In genomic region chr2:52036929-52037595, GRCm38 (mm10) we compare ENCODE assay signal across 9 mouse cellular contexts. TPM values are rescaled to one million over a fixed set of nuclear protein-coding genes. Genes with fewer than 3 reads are reported as not detected.
DNase-seq lines count a peak whose midpoint lies in the region; ATAC-seq and TF ChIP-seq lines count a peak whose summit lies in the region.
"Had no signal": no experiment of that assay in that cellular context is flagged by ENCODE, and none has a peak within 500 bp of the region (broad histone marks: within the 10 kb centered on the region; RNA-seq: fewer than 3 reads in every experiment).

No protein-coding gene starts in this region.

- no peak overlapping the region for H3K9ac ChIP-seq in lung, embryonic 16.5 days (ENCODE audit: low read length)
- H3K9ac ChIP-seq in forebrain, postnatal 0 days = no peak overlapping the region
- no peak overlapping the region for H3K9ac ChIP-seq in liver, postnatal 0 days (replicated peaks)
- H3K9ac ChIP-seq in stomach, postnatal 0 days (ENCODE audit: low read length) = no peak overlapping the region

- peak overlapping the region; percentile 68 for H3K4me2 ChIP-seq in lung, embryonic 16.5 days (ENCODE audit: low read depth, low read length)
- H3K4me2 ChIP-seq in forebrain, postnatal 0 days (ENCODE audit: low read depth) = peak overlapping the region; percentile 64; the same call in 1 of the 2 replicates
- H3K4me2 ChIP-seq in liver, postnatal 0 days (ENCODE audit: low read depth, low read length) = 0 out of 2 replicates have a peak overlapping the region, but pooled peaks have one; percentile 66
- H3K4me2 ChIP-seq in stomach, postnatal 0 days (replicated peaks; ENCODE audit: low read depth) = peak overlapping the region; percentile 36

- no peak for TF ChIP-seq EP300 in liver, postnatal 0 days (IDR thresholded peaks at IDR 0.05; ENCODE audit: low read depth)
- no peak for TF ChIP-seq EP300 in stomach, postnatal 0 days (optimal IDR thresholded peaks at IDR 0.05)

- WGBS in lung, embryonic 16.5 days = 42% methylated on average over 9 of the region's 11 CpGs
- 35% methylated on average over 11 of the region's 11 CpGs for WGBS in forebrain, postnatal 0 days
- WGBS in liver, postnatal 0 days (ENCODE audit: insufficient replicate concordance) = 59% methylated on average over 10 of the region's 11 CpGs
- 51% methylated on average over 9 of the region's 11 CpGs for WGBS in stomach, postnatal 0 days

- H3K36me3 ChIP-seq in lung, embryonic 16.5 days (ENCODE audit: control insufficient read depth, insufficient read depth, low read length) = no peaks in the 10 kb centered on the region
- H3K36me3 ChIP-seq in forebrain, postnatal 0 days (ENCODE audit: insufficient read depth) = no peaks in the 10 kb centered on the region
- H3K36me3 ChIP-seq in liver, postnatal 0 days (replicated peaks; ENCODE audit: insufficient read depth, low read length) = no peaks in the 10 kb centered on the region
- H3K36me3 ChIP-seq in stomach, postnatal 0 days (ENCODE audit: control insufficient read depth, insufficient read depth, low read length) = no peaks in the 10 kb centered on the region

- DNase-seq in lung, postnatal 25 days (ENCODE audit: low spot score) = no peak
- DNase-seq in forebrain, postnatal 0 days = no peak
- DNase-seq in liver, postnatal 0 days = no peak
- no peak for DNase-seq in stomach, postnatal 0 days (ENCODE audit: low spot score)
- DNase-seq in layer of hippocampus, adult 9-10 months (ENCODE audit: low spot score) = no peak
- no peak for DNase-seq in ovary, postnatal 36 days (ENCODE audit: low spot score)
- DNase-seq: thymus, postnatal 25 days had no signal

- H3K27me3 ChIP-seq in lung, embryonic 16.5 days (ENCODE audit: control insufficient read depth, insufficient read depth, low read depth, low read length) = no peaks in the 10 kb centered on the region
- H3K27me3 ChIP-seq in forebrain, postnatal 0 days (ENCODE audit: insufficient read depth, low read length) = no peaks in the 10 kb centered on the region
- 0 out of 2 replicates have a peak, but pooled peaks cover 3% of the 10 kb centered on the region for H3K27me3 ChIP-seq in liver, postnatal 0 days (ENCODE audit: insufficient read depth, low read length)
- H3K27me3 ChIP-seq in stomach, postnatal 0 days (ENCODE audit: control insufficient read depth, insufficient read depth, low read length) = no peaks in the 10 kb centered on the region

- H3K4me1 ChIP-seq in lung, embryonic 16.5 days (replicated peaks; ENCODE audit: control insufficient read depth, insufficient read depth, low read length) = peaks cover 6% of the 10 kb centered on the region; the same call in 1 of the 2 replicates
- H3K4me1 ChIP-seq in forebrain, postnatal 0 days (ENCODE audit: insufficient read depth) = 0 out of 2 replicates have a peak, but pooled peaks cover 4% of the 10 kb centered on the region
- H3K4me1 ChIP-seq in liver, postnatal 0 days (ENCODE audit: insufficient read depth) = no peaks in the 10 kb centered on the region
- H3K4me1 ChIP-seq in stomach, postnatal 0 days (replicated peaks; ENCODE audit: control insufficient read depth, insufficient read depth) = no peaks in the 10 kb centered on the region

- no peaks in the 10 kb centered on the region for H3K9me3 ChIP-seq in lung, embryonic 16.5 days (ENCODE audit: control insufficient read depth, low read length)
- no peaks in the 10 kb centered on the region for H3K9me3 ChIP-seq in forebrain, postnatal 0 days (ENCODE audit: low read length)
- no peaks in the 10 kb centered on the region for H3K9me3 ChIP-seq in liver, postnatal 0 days (ENCODE audit: low read length)
- no peaks in the 10 kb centered on the region for H3K9me3 ChIP-seq in stomach, postnatal 0 days (ENCODE audit: control insufficient read depth, low read length)

- peak; percentile 40 for ATAC-seq in lung, embryonic 16.5 days (ENCODE audit: low read depth)
- 0 out of 2 replicates have a peak, but pooled peaks have one; percentile 16 for ATAC-seq in forebrain, postnatal 0 days
- peak; percentile 68 for ATAC-seq in liver, postnatal 0 days
- no peak for ATAC-seq in stomach, postnatal 0 days (ENCODE audit: low FRiP score, low TSS enrichment)
- no peak for ATAC-seq in erythroid progenitor cell, adult 5-6 weeks (replicated peaks; ENCODE audit: low FRiP score, poor library complexity, severe bottlenecking)

- TF ChIP-seq CTCF in forebrain, postnatal 0 days (IDR thresholded peaks at IDR 0.05; ENCODE audit: low read depth) = no peak
- TF ChIP-seq CTCF in liver, postnatal 0 days (IDR thresholded peaks at IDR 0.05; ENCODE audit: low read depth) = no peak
- no peak for TF ChIP-seq CTCF in stomach, postnatal 0 days (IDR thresholded peaks at IDR 0.05; ENCODE audit: low read depth)

- peak overlapping the region; percentile 50 for H3K4me3 ChIP-seq in lung, embryonic 16.5 days (ENCODE audit: low read length)
- H3K4me3 ChIP-seq in forebrain, postnatal 0 days (ENCODE audit: low read depth, low read length) = no peak overlapping the region
- no peak overlapping the region for H3K4me3 ChIP-seq in liver, postnatal 0 days (ENCODE audit: low read depth, low read length)
- H3K4me3 ChIP-seq in stomach, postnatal 0 days (ENCODE audit: low read depth, low read length) = peak overlapping the region; percentile 32; the same call in 1 of the 2 replicates

- H3K27ac ChIP-seq in lung, embryonic 16.5 days (ENCODE audit: low read length) = no peak overlapping the region
- H3K27ac ChIP-seq in forebrain, postnatal 0 days (ENCODE audit: low read depth, low read length) = no peak overlapping the region
- no peak overlapping the region for H3K27ac ChIP-seq in liver, postnatal 0 days (ENCODE audit: low read depth)
- no peak overlapping the region for H3K27ac ChIP-seq in stomach, postnatal 0 days (replicated peaks)

RNA-seq across cellular contexts. Expression of gene Tnfaip6, which starts 0.7 kb away (rescaled TPM):
- 6.9 and 7.4 TPM in 2 replicates for polyA plus RNA-seq in lung, embryonic 16.5 days (2015; fragmentation: Nextera tagmentation; extraction: Ambion mirVana)
- 3.5 and 5.0 TPM in 2 replicates for total RNA-seq in forebrain, postnatal 0 days (2014; rRNA removed)
- polyA plus RNA-seq in forebrain, postnatal 0 days (2015; fragmentation: Nextera tagmentation; extraction: Ambion mirVana) = 3.7 and 5.0 TPM in 2 replicates
- polyA plus RNA-seq in liver, postnatal 0 days (2015; fragmentation: Nextera tagmentation; extraction: Ambion mirVana) = 0.22 and 0.34 TPM in 2 replicates
- 4.3 and 4.8 TPM in 2 replicates for polyA plus RNA-seq in stomach, postnatal 0 days (2015; fragmentation: Nextera tagmentation; extraction: Ambion mirVana)
- total RNA-seq in erythroid progenitor cell, adult 5-6 weeks (2015; ENCODE audit: low replicate concordance) = not detected in 2 replicates
- total RNA-seq in erythroid progenitor cell, adult 5-6 weeks (2017; ENCODE audit: low replicate concordance) = not detected in 2 replicates

RNA-seq across cellular contexts. Expression of gene Rif1, which starts 35.6 kb away (rescaled TPM):
- 19.7 and 22.8 TPM in 2 replicates for polyA plus RNA-seq in lung, embryonic 16.5 days (2015; fragmentation: Nextera tagmentation; extraction: Ambion mirVana)
- 28.9 and 31.9 TPM in 2 replicates for total RNA-seq in forebrain, postnatal 0 days (2014; rRNA removed)
- polyA plus RNA-seq in forebrain, postnatal 0 days (2015; fragmentation: Nextera tagmentation; extraction: Ambion mirVana) = 6.8 and 9.3 TPM in 2 replicates
- 7.4 and 9.2 TPM in 2 replicates for polyA plus RNA-seq in liver, postnatal 0 days (2015; fragmentation: Nextera tagmentation; extraction: Ambion mirVana)
- polyA plus RNA-seq in stomach, postnatal 0 days (2015; fragmentation: Nextera tagmentation; extraction: Ambion mirVana) = 8.9 and 10.8 TPM in 2 replicates
- 76.7 and 82.9 TPM in 2 replicates for total RNA-seq in erythroid progenitor cell, adult 5-6 weeks (2015; ENCODE audit: low replicate concordance)
- 79.9 and 133 TPM in 2 replicates for total RNA-seq in erythroid progenitor cell, adult 5-6 weeks (2017; ENCODE audit: low replicate concordance)

Comparison
In these comparisons a context has a peak if more than half of its experiments do, and no peak if none do; other contexts are left out.
1. ATAC-seq: peak in lung, embryonic 16.5 days (single experiment), forebrain, postnatal 0 days (single experiment) and liver, postnatal 0 days (single experiment); none in stomach, postnatal 0 days (single experiment) and erythroid progenitor cell, adult 5-6 weeks (single experiment).
2. H3K4me3 ChIP-seq: peak in lung, embryonic 16.5 days (single experiment) and stomach, postnatal 0 days (single experiment); none in forebrain, postnatal 0 days (single experiment) and liver, postnatal 0 days (single experiment).
3. Peak in every context shown above with its lines, with median percentiles within 50 percentile points of each other: H3K4me2 ChIP-seq.